Mouse (Mus musculus): ENCODE measurements around the gene Abcb1a. TPM values are rescaled to one million over a fixed set of nuclear protein-coding genes. Genes with fewer than 3 reads are reported as not detected.

Abcb1a gene
- polyA plus RNA-seq, 2 experiments: 0.50 to 0.74 TPM

DNA sequence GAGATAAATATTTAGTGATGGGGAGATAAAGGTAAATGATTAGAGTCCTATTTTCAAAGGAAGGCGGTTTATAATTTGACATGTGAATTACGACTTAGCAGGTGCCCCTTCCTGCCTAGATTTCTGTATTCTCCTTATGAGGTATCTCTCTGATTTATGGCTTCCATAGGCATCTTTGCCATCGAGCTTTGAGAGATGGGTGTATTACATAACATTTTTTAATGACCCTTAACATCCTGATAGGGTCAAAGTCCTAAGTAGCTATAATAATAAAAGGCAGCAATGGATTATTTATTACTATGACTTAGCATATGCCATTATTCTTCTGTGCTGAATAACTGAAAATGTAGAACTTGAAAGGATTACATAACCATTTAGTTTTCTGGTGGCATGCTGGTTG, 4.8 kb downstream of the Abcb1a start:
- ATAC-seq (ENCODE audit: insufficient read depth): no peak

DNA sequence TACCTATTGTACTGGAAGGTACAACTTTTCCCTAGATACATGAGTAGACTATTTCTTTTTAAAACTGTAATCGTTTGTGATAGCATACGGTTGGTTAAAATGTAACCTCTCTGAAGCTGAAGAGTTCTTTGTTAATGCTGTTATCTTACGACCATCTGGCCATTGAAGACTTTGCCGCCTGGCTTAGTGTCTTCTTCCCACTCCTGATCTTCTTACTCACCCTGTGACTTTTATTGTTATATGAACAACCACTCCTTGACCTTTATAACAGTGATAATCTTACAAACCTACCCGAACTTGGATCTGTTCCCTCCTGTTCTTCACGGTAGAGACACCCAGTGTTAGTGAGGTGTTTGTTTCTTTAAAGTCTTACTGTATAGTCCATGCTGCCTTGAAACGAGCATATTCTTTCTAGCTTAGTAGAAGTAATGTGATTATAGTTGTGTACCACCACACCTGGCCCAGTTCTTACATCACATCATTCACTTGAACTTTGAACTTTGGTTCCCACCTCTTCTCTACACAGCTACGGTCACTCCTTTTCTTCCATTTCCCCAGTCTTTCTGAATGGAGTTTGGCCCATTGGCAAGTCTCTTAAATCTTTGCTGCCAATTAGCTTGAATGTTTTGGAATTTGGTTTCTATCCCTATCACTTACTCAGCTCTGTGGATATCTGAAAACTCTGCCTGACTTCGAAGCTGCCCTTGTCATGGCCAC, 8.0 kb downstream of the Abcb1a start:
- WGBS (ENCODE audit: insufficient replicate concordance): 52% methylated on average over 9 of the region's 9 CpGs
- Histone ChIP-seq H3K4me2 (ENCODE audit: low read depth) (no peak overlapping the region), H3K4me1 (replicated peaks; ENCODE audit: control insufficient read depth in 2 of 2, insufficient read depth in 2 of 2, low read length in 1 of 2) (no peaks in the 10 kb centered on the region), H3K27me3 (ENCODE audit: control insufficient read depth, insufficient read depth, low read length) (no peaks in the 10 kb centered on the region), H3K9me3 (ENCODE audit: control insufficient read depth, low read length) (no peaks in the 10 kb centered on the region), H3K27ac (no peak overlapping the region), H3K36me3 (replicated peaks; ENCODE audit: control insufficient read depth, insufficient read depth, low read depth) (no peaks in the 10 kb centered on the region), H3K4me3 (ENCODE audit: insufficient read depth in 1 of 2, low read depth in 2 of 2, low read length in 2 of 2) (no peak overlapping the region), H3K9ac (replicated peaks) (no peak overlapping the region)
- DNase-seq (ENCODE audit: low read depth in 3 of 3, low spot score in 3 of 3) (no peak), ATAC-seq (ENCODE audit: insufficient read depth) (no peak)
- no peak for TF ChIP-seq CTCF (IDR thresholded peaks at IDR 0.05; ENCODE audit: low read depth)
- TF ChIP-seq EP300 (IDR thresholded peaks at IDR 0.05; ENCODE audit: low read depth): no peak

More for the DNA sequence above, 4.8 kb downstream of the Abcb1a start:
- DNase-seq (ENCODE audit: low read depth in 3 of 3, low spot score in 3 of 3): no peak
- Histone ChIP-seq H3K4me2 (ENCODE audit: low read depth) (no peak overlapping the region), H3K27ac (no peak overlapping the region), H3K27me3 (ENCODE audit: control insufficient read depth, insufficient read depth, low read length) (no peaks in the 10 kb centered on the region), H3K36me3 (replicated peaks; ENCODE audit: control insufficient read depth, insufficient read depth, low read depth) (no peaks in the 10 kb centered on the region), H3K4me1 (replicated peaks; ENCODE audit: control insufficient read depth in 2 of 2, insufficient read depth in 2 of 2, low read length in 1 of 2) (no peaks in the 10 kb centered on the region), H3K4me3 (ENCODE audit: insufficient read depth in 1 of 2, low read depth in 2 of 2, low read length in 2 of 2) (no peak overlapping the region), H3K9me3 (ENCODE audit: control insufficient read depth, low read length) (no peaks in the 10 kb centered on the region), H3K9ac (replicated peaks) (no peak overlapping the region)
- 33% methylated on average over 3 of the region's 3 CpGs for WGBS (ENCODE audit: insufficient replicate concordance)
- TF ChIP-seq EP300 (IDR thresholded peaks at IDR 0.05; ENCODE audit: low read depth) (no peak), CTCF (IDR thresholded peaks at IDR 0.05; ENCODE audit: low read depth) (no peak)

DNA sequence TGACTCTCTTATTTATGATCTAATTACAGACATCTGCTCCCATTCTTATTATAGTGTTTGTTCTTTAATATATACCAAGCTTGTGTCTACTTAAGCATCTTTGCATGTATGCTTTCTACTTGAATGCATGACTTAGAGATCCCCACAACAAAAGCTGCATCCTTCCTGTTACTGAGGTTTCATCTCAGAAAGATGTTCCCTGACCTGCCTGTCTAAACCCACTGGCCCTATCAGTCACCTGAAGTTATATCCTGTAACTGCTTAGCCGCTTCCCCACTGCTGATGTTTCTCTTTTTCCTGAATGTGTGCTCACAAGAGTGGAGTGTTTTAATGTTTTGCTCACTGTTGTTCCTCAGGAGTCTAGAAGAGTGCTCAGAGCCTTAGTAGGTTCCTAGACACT, 9.7 kb downstream of the Abcb1a start:
- no peaks in the 10 kb centered on the region for H3K9me3 ChIP-seq (ENCODE audit: control insufficient read depth, low read length)
- TF ChIP-seq CTCF (IDR thresholded peaks at IDR 0.05; ENCODE audit: low read depth) (no peak), EP300 (IDR thresholded peaks at IDR 0.05; ENCODE audit: low read depth) (no peak)
- H3K27ac ChIP-seq: no peak overlapping the region
- DNase-seq (ENCODE audit: low read depth in 3 of 3, low spot score in 3 of 3) (no peak), ATAC-seq (ENCODE audit: insufficient read depth) (no peak)
- no peaks in the 10 kb centered on the region for H3K27me3 ChIP-seq (ENCODE audit: control insufficient read depth, insufficient read depth, low read length)
- H3K36me3 ChIP-seq (replicated peaks; ENCODE audit: control insufficient read depth, insufficient read depth, low read depth): no peaks in the 10 kb centered on the region
- 58% methylated on average over 1 of the region's 1 CpGs for WGBS (ENCODE audit: insufficient replicate concordance)
- no peaks in the 10 kb centered on the region for H3K4me1 ChIP-seq (replicated peaks; ENCODE audit: control insufficient read depth in 2 of 2, insufficient read depth in 2 of 2, low read length in 1 of 2)
- H3K9ac ChIP-seq (replicated peaks): no peak overlapping the region
- no peak overlapping the region for H3K4me2 ChIP-seq (ENCODE audit: low read depth)
- H3K4me3 ChIP-seq (ENCODE audit: insufficient read depth in 1 of 2, low read depth in 2 of 2, low read length in 2 of 2): no peak overlapping the region

DNA sequence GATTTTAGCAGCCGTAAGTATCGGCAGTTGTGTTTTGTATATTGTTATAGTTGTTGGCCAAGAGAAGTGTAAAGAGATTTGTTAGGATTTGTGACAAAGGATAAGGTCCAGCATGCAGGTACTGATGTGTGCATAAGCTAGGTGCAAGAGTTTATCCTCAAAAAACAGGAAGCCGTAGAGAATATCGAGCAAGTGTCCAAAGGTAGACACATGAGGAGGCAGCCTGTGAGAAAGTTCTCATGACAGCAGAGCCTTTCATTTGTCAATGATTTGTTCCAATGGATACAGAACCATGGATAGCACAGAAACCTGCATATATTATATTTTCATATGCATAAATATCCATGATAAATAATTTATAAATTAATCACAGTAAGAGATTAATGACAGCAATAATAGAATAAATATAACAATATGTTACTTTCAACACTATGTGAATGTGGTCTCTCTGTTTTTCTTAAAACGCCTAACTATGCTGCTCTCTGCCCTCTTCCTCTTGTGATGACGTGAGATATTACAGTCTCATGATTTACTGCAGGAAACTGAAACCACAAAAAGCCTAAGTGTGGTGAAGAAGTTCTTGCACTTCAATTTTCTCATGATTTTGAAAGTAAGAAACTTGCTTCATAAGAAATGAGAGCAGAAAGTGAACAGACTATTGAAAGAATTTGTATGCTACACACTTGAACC, 15.5 kb downstream of the Abcb1a start:
- Histone ChIP-seq H3K9ac (replicated peaks) (no peak overlapping the region), H3K27ac (no peak overlapping the region), H3K36me3 (replicated peaks; ENCODE audit: control insufficient read depth, insufficient read depth, low read depth) (no peaks in the 10 kb centered on the region), H3K27me3 (ENCODE audit: control insufficient read depth, insufficient read depth, low read length) (no peaks in the 10 kb centered on the region), H3K9me3 (ENCODE audit: control insufficient read depth, low read length) (no peaks in the 10 kb centered on the region), H3K4me2 (ENCODE audit: low read depth) (no peak overlapping the region), H3K4me3 (ENCODE audit: insufficient read depth in 1 of 2, low read depth in 2 of 2, low read length in 2 of 2) (no peak overlapping the region), H3K4me1 (replicated peaks; ENCODE audit: control insufficient read depth in 2 of 2, insufficient read depth in 2 of 2, low read length in 1 of 2) (no peaks in the 10 kb centered on the region)
- WGBS (ENCODE audit: insufficient replicate concordance): 37% methylated on average over 6 of the region's 6 CpGs
- ATAC-seq (ENCODE audit: insufficient read depth): no peak
- no peak for DNase-seq (ENCODE audit: low read depth in 3 of 3, low spot score in 3 of 3)
- TF ChIP-seq EP300 (IDR thresholded peaks at IDR 0.05; ENCODE audit: low read depth) (no peak), CTCF (IDR thresholded peaks at IDR 0.05; ENCODE audit: low read depth) (no peak)

DNA sequence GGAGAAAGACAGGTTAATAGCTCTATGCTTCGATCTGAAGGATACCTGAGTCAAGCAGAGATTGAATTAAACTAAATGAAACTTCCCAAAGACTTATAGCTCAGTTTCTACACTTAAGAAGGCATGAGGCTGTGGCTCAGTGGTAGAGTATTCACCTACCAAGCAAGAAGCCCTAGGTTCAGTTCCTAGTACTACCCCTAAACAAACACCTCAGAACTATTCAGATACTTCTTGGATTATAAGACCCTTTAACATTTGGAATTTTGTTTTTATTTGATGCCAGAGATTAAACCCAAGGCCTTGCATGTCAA, 16.0 kb downstream of the Abcb1a start:
- TF ChIP-seq CTCF (IDR thresholded peaks at IDR 0.05; ENCODE audit: low read depth) (no peak), EP300 (IDR thresholded peaks at IDR 0.05; ENCODE audit: low read depth) (no peak)
- no peaks in the 10 kb centered on the region for H3K36me3 ChIP-seq (replicated peaks; ENCODE audit: control insufficient read depth, insufficient read depth, low read depth)
- no peak overlapping the region for H3K4me2 ChIP-seq (ENCODE audit: low read depth)
- H3K4me3 ChIP-seq (ENCODE audit: insufficient read depth in 1 of 2, low read depth in 2 of 2, low read length in 2 of 2): no peak overlapping the region
- ATAC-seq (ENCODE audit: insufficient read depth) (no peak), DNase-seq (ENCODE audit: low read depth in 3 of 3, low spot score in 3 of 3) (no peak)
- no peaks in the 10 kb centered on the region for H3K27me3 ChIP-seq (ENCODE audit: control insufficient read depth, insufficient read depth, low read length)
- no peak overlapping the region for H3K9ac ChIP-seq (replicated peaks)
- H3K4me1 ChIP-seq (replicated peaks; ENCODE audit: control insufficient read depth in 2 of 2, insufficient read depth in 2 of 2, low read length in 1 of 2): no peaks in the 10 kb centered on the region
- no peaks in the 10 kb centered on the region for H3K9me3 ChIP-seq (ENCODE audit: control insufficient read depth, low read length)
- H3K27ac ChIP-seq: no peak overlapping the region
- 38% methylated on average over 1 of the region's 1 CpGs for WGBS (ENCODE audit: insufficient replicate concordance)
